Mouse (Mus musculus) heart, adult 11 months (tissue): ENCODE results near the gene Dchs2.

Experiments used
- DNase-seq: peaks from one replicate; pipeline ENCODE4 v3.0.0; 2022

The Dchs2 gene

GRCm38 (mm10) chr3:83259421-83259820 is 131.7 kb downstream of the Dchs2 start:
- peak; percentile 30 for DNase-seq

- peak; percentile 21 for DNase-seq
Observed at GRCm38 (mm10) chr3:83266009-83266408, 138.3 kb downstream of the Dchs2 start.

- no peak for DNase-seq
Observed at GRCm38 (mm10) chr3:83270228-83270627, 142.5 kb downstream of the Dchs2 start.

- no peak for DNase-seq
Observed at GRCm38 (mm10) chr3:83270982-83271381, 143.2 kb downstream of the Dchs2 start.

- DNase-seq: peak; percentile 87
Observed at GRCm38 (mm10) chr3:83273555-83274244, 146.0 kb downstream of the Dchs2 start.

- peak; percentile 34 for DNase-seq
Observed at GRCm38 (mm10) chr3:83275703-83276102, 148.0 kb downstream of the Dchs2 start.

GRCm38 (mm10) chr3:83283882-83284281 is 156.1 kb downstream of the Dchs2 start:
- no peak for DNase-seq

- peak; percentile 83 for DNase-seq
Observed at GRCm38 (mm10) chr3:83286975-83287405, 159.2 kb downstream of the Dchs2 start.

GRCm38 (mm10) chr3:83288118-83288840 is 160.5 kb downstream of the Dchs2 start:
- DNase-seq: peak; percentile 28

- DNase-seq: peak; percentile 36
Observed at GRCm38 (mm10) chr3:83290482-83290881, 162.7 kb downstream of the Dchs2 start.

- DNase-seq: peak; percentile 16
Observed at GRCm38 (mm10) chr3:83290953-83291352, 163.2 kb downstream of the Dchs2 start.

- peak; percentile 11 for DNase-seq
Observed at GRCm38 (mm10) chr3:83299783-83300382, 172.1 kb downstream of the Dchs2 start.

- DNase-seq: no peak
Observed at GRCm38 (mm10) chr3:83303876-83304275, 176.1 kb downstream of the Dchs2 start.

GRCm38 (mm10) chr3:83345928-83346327 is 218.2 kb downstream of the Dchs2 start:
- no peak for DNase-seq

- no peak for DNase-seq
Observed at GRCm38 (mm10) chr3:83368500-83369068, 240.8 kb downstream of the Dchs2 start.

- DNase-seq: no peak
Observed at GRCm38 (mm10) chr3:83369871-83370270, 242.1 kb downstream of the Dchs2 start.

- no peak for DNase-seq
Observed at GRCm38 (mm10) chr3:83374333-83374732, 246.6 kb downstream of the Dchs2 start.

- DNase-seq: no peak
Observed at GRCm38 (mm10) chr3:83376834-83377233, 249.1 kb downstream of the Dchs2 start.
